Mouse (Mus musculus) hindbrain, embryonic 11.5 days (tissue): Measurements from ENCODE around the gene Gm49322. TPM values are rescaled to one million over a fixed set of nuclear protein-coding genes. Genes with fewer than 3 reads are reported as not detected.
A peak's percentile ranks its signal among the peaks of the same experiment; 100 is the strongest.

ENCODE experiments used
- ATAC-seq: fragments of 200-750 bp; cut with Nextera tagmentation; 2 replicates; pipeline ENCODE4 v1.8.0; 2017; ENCODE audit warnings: mild to moderate bottlenecking, moderate TSS enrichment, moderate library complexity; ENCODE audit not compliant: low FRiP score
- DNase-seq: peaks from one replicate; pipeline ENCODE4 v3.0.0-alpha.2; 2015; ENCODE audit warnings: low spot score
- H3K27ac ChIP-seq: fragments of 300-500 bp; sonication (generic); 2 replicates; pipeline ENCODE4 v1.5.1; 2014; ENCODE audit warnings: mild to moderate bottlenecking, low read depth, low read length
- H3K27me3 ChIP-seq: fragments of 300-500 bp; sonication (generic); 2 replicates; pipeline ENCODE4 v1.6.1; 2014; ENCODE audit warnings: mild to moderate bottlenecking, low read length, moderate library complexity, mixed read lengths; ENCODE audit not compliant: control insufficient read depth, insufficient read depth
- H3K36me3 ChIP-seq: fragments of 300-500 bp; sonication (generic); 2 replicates; pipeline ENCODE4 v1.6.1; 2014; ENCODE audit warnings: mild to moderate bottlenecking, low read length, moderate library complexity, mixed read lengths; ENCODE audit not compliant: control insufficient read depth, insufficient read depth
- H3K4me1 ChIP-seq: fragments of 300-500 bp; sonication (generic); replicated peaks from 2 replicates; pipeline ENCODE4 v1.6.1; 2014; ENCODE audit warnings: low read length, mixed read lengths; ENCODE audit not compliant: control insufficient read depth, insufficient read depth
- H3K4me2 ChIP-seq: fragments of 300-500 bp; sonication (generic); replicated peaks from 2 replicates; pipeline ENCODE4 v1.6.1; 2014; ENCODE audit warnings: mild to moderate bottlenecking, low read depth, low read length
- H3K4me3 ChIP-seq: fragments of 300-500 bp; sonication (generic); 2 replicates; pipeline ENCODE4 v1.5.1; 2014; ENCODE audit warnings: low read depth, low read length
- H3K9ac ChIP-seq: fragments of 300-500 bp; sonication (generic); 2 replicates; pipeline ENCODE4 v1.6.1; 2014; ENCODE audit warnings: low read depth, low read length
- H3K9me3 ChIP-seq: fragments of 300-500 bp; sonication (generic); 2 replicates; pipeline ENCODE4 v1.6.1; 2016; ENCODE audit warnings: low read length; ENCODE audit not compliant: control insufficient read depth
- WGBS: fragments of 180-500 bp; shearing (Covaris S2); extraction: QIAGEN DNeasy Blood & Tissue Kit; methylation state at CpG from one replicate; pipeline ENCODE4 v1.1.7; 2014; 5-methylcytosine and 5-hydroxymethylcytosine counted together
- polyA plus RNA-seq: library from polyadenylated mRNA; unstranded; fragments of >200 nt; fragmentation: Nextera tagmentation; extraction: Ambion mirVana; gene quantifications from 2 replicates; pipeline ENCODE4 v1.2.1, GENCODE M21; 2014

Gm49322 gene
- polyA plus RNA-seq, 1 experiment from 2014 or later: 1.5 TPM

DNA sequence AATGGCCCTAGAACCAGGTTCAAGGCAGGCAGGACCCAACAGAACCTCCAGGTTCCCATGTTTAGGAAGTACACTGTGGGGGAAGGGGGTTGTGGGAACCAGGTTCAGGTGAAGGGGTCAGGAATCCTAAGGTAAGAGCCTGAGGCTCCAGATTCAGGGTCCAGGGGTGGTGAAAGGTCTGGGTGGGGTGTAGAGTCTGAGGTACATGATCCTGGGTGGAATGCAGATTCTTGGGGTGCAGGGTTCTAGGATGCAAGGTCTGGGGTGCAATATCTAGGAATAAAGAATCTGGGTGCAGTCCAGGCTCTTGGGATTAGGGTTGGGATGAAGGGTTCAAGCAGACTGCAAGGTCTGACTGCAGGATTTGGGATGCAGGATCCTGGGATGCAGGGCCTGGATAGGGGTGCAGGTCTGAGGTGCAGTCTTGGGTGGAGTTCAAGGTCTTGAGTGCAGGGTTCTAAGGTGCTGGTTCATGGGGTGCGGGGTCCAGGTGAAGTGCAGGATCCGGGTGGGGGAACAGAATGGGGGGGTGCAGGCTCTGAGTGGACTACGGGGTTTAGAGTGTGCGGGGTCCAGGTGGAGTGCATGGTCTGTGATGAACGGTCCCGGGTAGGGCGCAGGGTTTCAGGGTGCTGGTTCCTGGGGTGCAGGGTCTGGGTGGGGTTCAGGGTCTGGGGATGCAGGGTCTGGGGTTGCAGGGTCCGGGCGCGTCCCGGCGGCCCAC, 49.7 kb downstream of the Gm49322 start:
- peak overlapping the region; percentile 80 for H3K27ac ChIP-seq

DNA sequence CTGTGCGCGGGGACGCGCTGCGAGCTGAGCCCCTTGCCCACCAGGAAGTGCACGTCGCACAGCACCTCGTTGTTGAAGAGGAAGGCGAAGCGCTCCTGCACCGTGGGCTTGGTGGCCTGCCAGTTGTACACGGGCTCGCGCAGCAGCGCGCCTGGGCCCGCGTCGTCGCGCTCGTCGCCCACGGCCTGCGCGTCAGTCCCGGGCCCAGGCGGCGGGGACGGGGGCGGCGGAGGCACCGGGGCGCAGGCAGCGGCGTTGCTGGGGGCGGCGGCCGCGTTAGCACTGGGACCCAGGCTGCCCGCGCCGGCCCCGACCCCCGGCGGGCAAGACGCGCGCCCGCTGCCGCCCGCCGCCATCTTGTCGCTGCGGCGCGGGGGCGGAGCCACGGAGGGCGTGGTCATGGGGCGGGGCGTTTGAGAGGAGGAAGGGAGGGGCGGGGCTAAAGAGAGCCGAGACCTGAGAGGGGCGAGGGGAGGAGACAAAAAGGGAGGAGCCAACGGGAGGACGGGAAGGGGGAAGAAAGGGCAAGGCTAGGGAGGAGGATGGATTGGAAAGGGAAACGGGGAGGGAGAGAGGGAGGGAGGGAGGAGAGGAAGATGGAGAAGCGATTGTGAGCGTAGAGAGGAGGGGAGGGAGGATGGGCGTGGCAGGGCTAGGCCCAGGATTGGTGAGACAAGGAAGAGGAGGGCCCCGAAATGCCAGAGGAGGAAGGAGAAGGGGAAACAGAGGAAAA, 50.5 kb downstream of the Gm49322 start:
- no peaks in the 10 kb centered on the region for H3K9me3 ChIP-seq
- WGBS: under 1% methylated on average over 67 of the region's 72 CpGs
- H3K36me3 ChIP-seq: no peaks in the 10 kb centered on the region
- peak overlapping the region; percentile 91 for H3K4me2 ChIP-seq
- H3K9ac ChIP-seq: peak overlapping the region; percentile 95
- peak; percentile 84 for ATAC-seq
- DNase-seq: peak; percentile 100
- peak overlapping the region; percentile 80 for H3K27ac ChIP-seq
- no peaks in the 10 kb centered on the region for H3K27me3 ChIP-seq
- H3K4me1 ChIP-seq: peaks cover 8% of the 10 kb centered on the region; the same call in 1 of the 2 replicates
- peak overlapping the region; percentile 93 for H3K4me3 ChIP-seq

More for the DNA sequence above, 49.7 kb downstream of the Gm49322 start:
- peak overlapping the region; percentile 91 for H3K4me2 ChIP-seq
- no peaks in the 10 kb centered on the region for H3K27me3 ChIP-seq
- H3K4me1 ChIP-seq: peaks cover 8% of the 10 kb centered on the region; the same call in 1 of the 2 replicates
- peak overlapping the region; percentile 95 for H3K9ac ChIP-seq
- H3K36me3 ChIP-seq: no peaks in the 10 kb centered on the region
- H3K9me3 ChIP-seq: no peaks in the 10 kb centered on the region
- ATAC-seq (peak; percentile 61; the same call in 1 of the 2 replicates), DNase-seq (no peak)
- WGBS: 6% methylated on average over 11 of the region's 12 CpGs
- H3K4me3 ChIP-seq: peak overlapping the region; percentile 93

DNA sequence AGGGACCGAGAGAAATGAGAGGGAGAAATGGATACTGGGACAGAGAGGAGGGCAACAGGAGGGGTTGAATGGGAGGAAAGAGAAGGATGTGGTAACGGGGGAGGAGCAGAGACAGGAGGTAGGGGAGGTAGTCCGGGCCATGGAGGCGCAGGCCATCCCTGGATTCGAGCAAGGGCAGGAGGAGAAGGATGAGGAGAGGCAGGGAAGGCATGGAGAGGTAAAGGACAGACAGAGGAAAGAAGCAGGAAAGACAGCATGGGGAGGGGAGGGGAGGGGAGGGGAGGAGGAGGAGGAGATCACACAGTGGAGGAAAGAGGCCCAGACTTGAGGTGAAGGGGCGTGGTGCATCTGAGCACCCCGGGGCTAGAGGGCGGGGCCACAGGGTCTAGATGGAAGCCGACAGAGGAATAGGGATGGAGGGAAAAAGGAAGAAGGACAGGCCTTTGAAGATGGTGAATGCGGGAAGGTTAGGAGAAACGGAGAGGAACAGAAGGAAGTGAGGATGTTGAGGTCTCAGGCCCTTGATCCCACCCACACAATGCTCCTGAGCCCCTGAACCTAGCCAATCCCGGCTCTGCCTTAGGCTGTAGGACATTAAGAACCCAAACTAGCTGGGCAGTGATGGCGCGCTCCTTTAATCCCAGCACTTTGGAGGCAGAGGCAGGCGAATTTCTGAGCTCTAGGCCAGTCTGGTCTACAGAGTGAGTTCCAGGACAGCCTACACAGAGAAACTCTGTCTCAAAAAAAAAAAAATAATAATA, 51.2 kb downstream of the Gm49322 start, which contains the start of gene Btbd2:
Btbd2 (minus strand) TSS at position 209 of the 761 bp plus-strand sequence.
- Histone ChIP-seq H3K9me3 (no peaks in the 10 kb centered on the region), H3K27me3 (no peaks in the 10 kb centered on the region), H3K4me3 (peak within 1 kb of the TSS; percentile 93), H3K9ac (peak within 1 kb of the TSS; percentile 95), H3K4me1 (peaks cover 8% of the 10 kb centered on the region; the same call in 1 of the 2 replicates), H3K36me3 (no peaks in the 10 kb centered on the region), H3K4me2 (peak within 1 kb of the TSS; percentile 91), H3K27ac (peak within 1 kb of the TSS; percentile 80)
- ATAC-seq (peak; percentile 52; the same call in 1 of the 2 replicates), DNase-seq (no peak)
- WGBS: 22% methylated on average over 14 of the region's 15 CpGs

DNA sequence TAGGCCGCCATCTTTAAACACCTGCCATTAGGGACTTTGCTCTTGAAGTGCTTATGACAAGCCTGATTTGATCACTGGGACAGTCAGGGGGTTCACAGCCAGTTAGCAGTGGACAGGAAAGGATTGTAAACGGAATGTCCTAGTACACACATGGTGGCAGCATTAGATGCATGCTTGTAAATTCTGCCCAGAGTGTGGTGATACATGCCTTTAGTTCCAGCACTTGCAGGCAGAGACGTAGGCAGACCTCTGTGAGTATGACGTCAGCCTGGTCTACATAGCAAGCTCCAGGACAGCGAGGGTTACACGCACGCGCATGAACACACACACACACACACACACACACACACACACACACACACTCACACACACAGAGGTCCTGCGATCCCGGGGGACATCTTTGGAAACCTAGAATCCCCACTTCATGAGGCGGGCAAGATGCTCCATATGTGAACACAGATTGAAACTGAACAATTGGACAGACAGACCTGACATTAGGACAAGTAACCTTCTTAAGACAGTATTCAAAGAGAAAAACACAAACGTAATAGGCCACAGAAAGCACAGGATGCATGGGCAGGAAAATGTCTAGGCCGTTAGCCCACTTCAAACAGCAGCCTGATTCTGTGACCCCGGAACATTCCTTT, 52.5 kb downstream of the Gm49322 start:
- Histone ChIP-seq H3K27ac (no peak overlapping the region), H3K4me1 (peaks cover 8% of the 10 kb centered on the region; the same call in 1 of the 2 replicates), H3K9ac (no peak overlapping the region), H3K4me2 (no peak overlapping the region), H3K36me3 (no peaks in the 10 kb centered on the region), H3K4me3 (no peak overlapping the region), H3K27me3 (no peaks in the 10 kb centered on the region), H3K9me3 (no peaks in the 10 kb centered on the region)
- ATAC-seq: no peak
- 90% methylated on average over 14 of the region's 14 CpGs for WGBS
- no peak for DNase-seq

DNA sequence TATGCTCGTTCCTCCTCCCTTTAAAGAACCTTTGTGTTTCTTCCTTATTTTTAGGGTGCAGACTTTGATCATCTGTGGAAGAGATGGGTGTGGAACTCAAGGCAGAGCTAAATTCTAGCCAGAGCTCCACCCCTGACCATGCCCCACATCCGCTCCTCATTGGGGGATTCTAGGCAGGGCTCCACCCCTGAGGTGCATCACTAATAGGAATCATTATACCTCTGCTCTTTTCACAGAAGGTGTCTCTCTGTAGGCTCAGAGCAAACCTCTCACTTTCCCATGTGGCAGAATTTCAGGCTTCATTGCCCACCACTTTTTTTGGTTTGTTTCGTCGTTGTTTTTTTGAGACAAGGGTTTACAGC, 53.0 kb downstream of the Gm49322 start:
- H3K27ac ChIP-seq: no peak overlapping the region

DNA sequence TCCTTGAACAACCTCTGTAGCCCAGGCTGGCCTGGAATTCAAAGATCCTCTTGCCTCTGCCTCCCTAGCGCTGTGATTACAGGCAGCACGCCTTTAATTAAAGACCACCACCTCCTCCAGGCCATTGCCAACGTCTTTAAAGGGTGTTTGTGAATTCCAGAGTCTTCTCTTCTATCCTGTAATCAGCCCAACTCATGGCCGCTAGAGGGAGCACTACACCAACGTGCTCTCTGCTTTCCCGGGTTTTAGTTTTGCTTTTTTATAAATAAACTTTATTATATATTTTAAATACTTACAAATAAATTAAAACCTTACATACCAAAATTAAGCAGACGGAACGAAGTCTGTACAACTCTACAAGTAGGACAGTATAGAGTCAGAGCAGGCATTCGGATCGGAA, 53.4 kb downstream of the Gm49322 start:
- no peak overlapping the region for H3K27ac ChIP-seq
- no peaks in the 10 kb centered on the region for H3K36me3 ChIP-seq
- peak; percentile 86 for DNase-seq
- H3K9ac ChIP-seq: no peak overlapping the region
- no peaks in the 10 kb centered on the region for H3K27me3 ChIP-seq
- 18% methylated on average over 10 of the region's 10 CpGs for WGBS
- no peak overlapping the region for H3K4me3 ChIP-seq
- H3K9me3 ChIP-seq: no peaks in the 10 kb centered on the region
- no peak overlapping the region for H3K4me2 ChIP-seq
- peaks cover 8% of the 10 kb centered on the region; the same call in 1 of the 2 replicates for H3K4me1 ChIP-seq
- ATAC-seq: no peak

More for the DNA sequence above, 53.0 kb downstream of the Gm49322 start:
- Histone ChIP-seq H3K36me3 (no peaks in the 10 kb centered on the region), H3K27me3 (no peaks in the 10 kb centered on the region), H3K4me3 (no peak overlapping the region), H3K4me1 (peaks cover 8% of the 10 kb centered on the region; the same call in 1 of the 2 replicates), H3K4me2 (no peak overlapping the region), H3K9me3 (no peaks in the 10 kb centered on the region), H3K9ac (no peak overlapping the region)
- DNase-seq (no peak), ATAC-seq (no peak)
- 72% methylated on average over 4 of the region's 4 CpGs for WGBS

DNA sequence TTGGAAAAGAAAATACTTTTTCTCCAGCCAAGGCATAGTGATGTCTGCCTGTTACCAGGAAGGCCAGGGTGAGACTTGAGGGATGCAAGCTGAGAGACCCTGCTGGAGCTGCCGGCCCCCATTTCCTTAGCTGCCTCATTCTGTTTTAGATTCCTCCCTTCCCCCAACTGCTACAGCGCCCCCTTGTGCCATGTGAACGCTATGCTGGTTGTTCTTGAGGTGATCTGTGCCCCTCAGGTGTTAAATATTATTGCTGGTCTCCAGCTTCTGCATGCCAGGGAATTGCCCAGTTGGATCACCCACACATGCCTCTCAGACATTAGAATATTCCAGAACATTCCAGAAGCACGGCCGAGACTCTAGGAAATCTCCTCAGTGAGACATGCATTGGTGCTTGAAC, 55.3 kb downstream of the Gm49322 start:
- H3K4me1 ChIP-seq: no peaks in the 10 kb centered on the region
- ATAC-seq (no peak), DNase-seq (peak; percentile 69)
- no peaks in the 10 kb centered on the region for H3K9me3 ChIP-seq
- H3K4me2 ChIP-seq: no peak overlapping the region
- H3K27me3 ChIP-seq: no peaks in the 10 kb centered on the region
- WGBS: 36% methylated on average over 5 of the region's 5 CpGs
- no peak overlapping the region for H3K4me3 ChIP-seq
- H3K9ac ChIP-seq: no peak overlapping the region
- H3K27ac ChIP-seq: no peak overlapping the region
- H3K36me3 ChIP-seq: no peaks in the 10 kb centered on the region
